Mouse (Mus musculus) MEL (cell line): ENCODE measurements around the gene Lrrn1.

ENCODE experiments used
- CTCF ChIP-seq, 3 experiments: IDR thresholded peaks in 2 of 3; conservative IDR thresholded peaks in 1 of 3; 2 replicates each; pipeline ENCODE4 v1.5.1; 2011 to 2012; ENCODE audit warnings: low read length in 3 of 3, low read depth in 2 of 3, mild to moderate bottlenecking in 2 of 3, improper control_type of control experiment in 1 of 3, inconsistent platforms in 1 of 3, mixed read lengths in 1 of 3, moderate library complexity in 1 of 3; ENCODE audit not compliant: control insufficient read depth in 1 of 3, insufficient read depth in 1 of 3, poor library complexity in 1 of 3, severe bottlenecking in 1 of 3
- EP300 ChIP-seq, 2 experiments: IDR thresholded peaks; 2 replicates each; pipeline ENCODE4 v1.6.1; 2011; ENCODE audit warnings: improper control_type of control experiment in 2 of 2, low read length in 2 of 2, low read depth in 1 of 2, mild to moderate bottlenecking in 1 of 2
- JUND ChIP-seq: IDR thresholded peaks from 2 replicates; pipeline ENCODE4 v1.6.1; 2011; ENCODE audit warnings: low read depth, mild to moderate bottlenecking, improper control_type of control experiment, low read length
- POLR2A ChIP-seq, 2 experiments: IDR thresholded peaks; 2 replicates each; pipeline ENCODE4 v1.6.1; 2011 to 2012; ENCODE audit warnings: low read length in 2 of 2, mild to moderate bottlenecking in 2 of 2, control low read depth in 1 of 2, improper control_type of control experiment in 1 of 2, low read depth in 1 of 2, moderate library complexity in 1 of 2; ENCODE audit not compliant: control insufficient read depth in 1 of 2, insufficient read depth in 1 of 2, poor library complexity in 1 of 2
- ZNF384 ChIP-seq: IDR thresholded peaks from 2 replicates; pipeline ENCODE4 v1.6.1; 2012; ENCODE audit warnings: low read depth, mild to moderate bottlenecking, inconsistent platforms, low read length, improper control_type of control experiment

GRCm38 (mm10) chr6:107577309-107577708 lies 47.7 kb downstream of the Lrrn1 start:
- TF ChIP-seq CTCF (IDR thresholded peaks at IDR 0.05 in 2 of 3, conservative IDR thresholded peaks at IDR 0.05 in 1 of 3; ENCODE audit: control insufficient read depth in 1 of 3, insufficient read depth in 1 of 3, low read depth in 2 of 3, low read length in 3 of 3, poor library complexity in 1 of 3, severe bottlenecking in 1 of 3) (no peak), JUND (no peak), EP300 (IDR thresholded peaks at IDR 0.05; ENCODE audit: low read depth in 1 of 2, low read length in 2 of 2) (no peak), POLR2A (IDR thresholded peaks at IDR 0.05; ENCODE audit: control insufficient read depth in 1 of 2, insufficient read depth in 1 of 2, low read depth in 1 of 2, low read length in 2 of 2, poor library complexity in 1 of 2) (no peak), ZNF384 (no peak)
